Mouse (Mus musculus): ENCODE measurements around the gene Jakmip3. TPM values are rescaled to one million over a fixed set of nuclear protein-coding genes. Genes with fewer than 3 reads are reported as not detected.

Gene Jakmip3
- polyA plus RNA-seq, 1 experiment from 2014 or later, result 0.15 TPM

Other genes starting within 250 kb of the Jakmip3 start
- 38.9 and 41.0 TPM in 2 replicates for gene Ppp2r2d, start 94.7 kb upstream of the Jakmip3 start, polyA plus RNA-seq (2015; fragmentation: Nextera tagmentation; extraction: Ambion mirVana)
- gene Mapk1ip1, start 94.5 kb upstream of the Jakmip3 start, polyA plus RNA-seq (2015; fragmentation: Nextera tagmentation; extraction: Ambion mirVana), result 10.7 and 12.5 TPM in 2 replicates
- 109 and 120 TPM in 2 replicates for gene Bnip3, start 31.2 kb upstream of the Jakmip3 start, polyA plus RNA-seq (2015; fragmentation: Nextera tagmentation; extraction: Ambion mirVana)
- 5.4 and 6.3 TPM in 2 replicates for gene Dpysl4, start 145.3 kb downstream of the Jakmip3 start, polyA plus RNA-seq (2015; fragmentation: Nextera tagmentation; extraction: Ambion mirVana)